Mouse (Mus musculus): ENCODE results near the gene 3100002H09Rik. TPM values are rescaled to one million over a fixed set of nuclear protein-coding genes. Genes with fewer than 3 reads are reported as not detected.

Gene 3100002H09Rik
- 1.1 and 1.7 TPM in 2 replicates for polyA plus RNA-seq (2015; fragmentation: Nextera tagmentation; extraction: Ambion mirVana)

GRCm38 (mm10) chr4:124610703-124611102 is at the start of gene 3100002H09Rik:
Gene 3100002H09Rik (minus strand): TSS chr4:124610803.
- Histone ChIP-seq H3K27ac (ENCODE audit: low read length) (no peak within 1 kb of the TSS), H3K27me3 (replicated peaks; ENCODE audit: control insufficient read depth, insufficient read depth, low read length) (no peaks in the 10 kb centered on the region), H3K36me3 (ENCODE audit: control insufficient read depth, insufficient read depth) (no peaks in the 10 kb centered on the region), H3K9me3 (ENCODE audit: control insufficient read depth, low read length) (no peaks in the 10 kb centered on the region), H3K4me1 (replicated peaks; ENCODE audit: control insufficient read depth, insufficient read depth, low read length) (peaks cover 25% of the 10 kb centered on the region), H3K4me2 (ENCODE audit: low read length) (no peak within 1 kb of the TSS), H3K9ac (replicated peaks; ENCODE audit: low read depth, low read length) (no peak within 1 kb of the TSS), H3K4me3 (replicated peaks; ENCODE audit: low read length) (no peak within 1 kb of the TSS)
- WGBS: 87% methylated on average over 2 of the region's 2 CpGs
- ATAC-seq: no peak

DNA sequence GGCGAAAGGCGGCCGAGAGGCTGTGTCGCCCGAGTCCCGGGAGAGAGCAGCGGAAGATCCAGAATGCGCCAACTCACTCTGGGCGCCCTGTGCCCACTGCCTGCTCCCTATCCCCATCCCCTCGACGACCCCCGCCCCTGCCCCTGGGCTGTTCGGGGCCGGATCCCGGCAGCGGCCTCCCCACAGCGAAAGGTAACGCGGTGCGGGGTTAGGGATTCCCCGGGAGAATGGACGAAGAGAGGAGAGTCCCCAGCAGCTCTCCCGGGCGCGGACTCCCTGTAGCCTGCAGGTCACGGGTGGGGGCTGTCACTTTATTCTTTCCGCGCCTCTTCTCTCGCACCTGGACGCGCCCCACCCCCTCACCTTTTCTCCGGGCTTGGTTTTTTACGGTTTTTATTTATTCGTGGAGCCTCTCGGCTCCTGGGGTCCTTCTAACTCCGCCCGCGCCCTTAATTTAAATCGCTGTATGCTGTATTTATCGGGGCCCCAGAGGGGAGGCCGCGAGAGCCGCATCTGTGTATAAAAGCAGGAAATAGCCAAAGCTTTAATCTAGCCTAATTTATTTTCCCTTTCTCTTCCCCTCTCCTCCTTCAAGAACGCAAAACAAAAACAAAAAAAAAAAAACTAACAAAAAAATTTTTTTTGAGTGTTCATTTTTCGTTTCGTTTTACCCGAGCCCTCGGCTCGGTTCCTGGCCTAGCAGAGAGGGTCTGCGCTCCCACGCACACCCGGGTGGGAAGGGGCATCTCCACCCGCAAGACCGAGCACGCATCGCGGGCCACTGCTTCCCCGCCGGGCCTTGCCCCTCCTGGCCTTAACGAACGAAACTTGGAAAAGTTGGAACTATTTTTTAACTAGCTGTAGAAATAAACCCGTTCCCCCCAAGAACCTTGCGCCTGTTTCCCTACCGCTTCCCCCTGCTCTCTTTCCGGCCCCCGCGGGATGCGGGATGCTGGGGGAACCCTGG is 48.9 kb upstream of the 3100002H09Rik start:
- 1% methylated on average over 67 of the region's 68 CpGs for WGBS
- Histone ChIP-seq H3K4me2 (ENCODE audit: low read length) (peak overlapping the region; percentile 92), H3K9me3 (ENCODE audit: control insufficient read depth, low read length) (no peaks in the 10 kb centered on the region), H3K36me3 (ENCODE audit: control insufficient read depth, insufficient read depth) (no peaks in the 10 kb centered on the region), H3K9ac (replicated peaks; ENCODE audit: low read depth, low read length) (peak overlapping the region; percentile 75), H3K27me3 (replicated peaks; ENCODE audit: control insufficient read depth, insufficient read depth, low read length) (peaks cover 29% of the 10 kb centered on the region), H3K4me3 (replicated peaks; ENCODE audit: low read length) (peak overlapping the region; percentile 71), H3K27ac (ENCODE audit: low read length) (no peak overlapping the region), H3K4me1 (replicated peaks; ENCODE audit: control insufficient read depth, insufficient read depth, low read length) (peaks cover 42% of the 10 kb centered on the region)
- ATAC-seq: no peak

DNA sequence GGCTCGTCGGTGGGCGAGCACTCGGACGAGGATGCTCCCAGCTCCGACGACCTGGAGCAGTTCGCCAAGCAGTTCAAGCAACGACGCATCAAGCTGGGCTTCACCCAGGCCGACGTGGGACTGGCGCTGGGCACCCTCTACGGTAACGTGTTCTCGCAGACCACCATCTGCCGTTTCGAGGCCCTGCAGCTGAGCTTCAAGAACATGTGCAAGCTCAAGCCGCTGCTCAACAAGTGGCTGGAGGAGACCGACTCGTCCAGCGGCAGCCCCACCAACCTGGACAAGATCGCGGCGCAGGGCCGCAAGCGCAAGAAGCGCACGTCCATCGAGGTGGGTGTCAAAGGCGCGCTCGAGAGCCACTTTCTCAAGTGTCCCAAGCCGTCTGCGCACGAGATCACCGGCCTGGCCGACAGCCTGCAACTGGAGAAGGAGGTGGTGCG is 47.8 kb upstream of the 3100002H09Rik start:
- peak overlapping the region; percentile 71 for H3K4me3 ChIP-seq (replicated peaks; ENCODE audit: low read length)
- H3K27me3 ChIP-seq (replicated peaks; ENCODE audit: control insufficient read depth, insufficient read depth, low read length): peaks cover 37% of the 10 kb centered on the region
- under 1% methylated on average over 39 of the region's 39 CpGs for WGBS
- ATAC-seq: no peak
- no peaks in the 10 kb centered on the region for H3K36me3 ChIP-seq (ENCODE audit: control insufficient read depth, insufficient read depth)
- H3K4me2 ChIP-seq (ENCODE audit: low read length): peak overlapping the region; percentile 92
- H3K9me3 ChIP-seq (ENCODE audit: control insufficient read depth, low read length): no peaks in the 10 kb centered on the region
- no peak overlapping the region for H3K27ac ChIP-seq (ENCODE audit: low read length)
- peak overlapping the region; percentile 75 for H3K9ac ChIP-seq (replicated peaks; ENCODE audit: low read depth, low read length)
- H3K4me1 ChIP-seq (replicated peaks; ENCODE audit: control insufficient read depth, insufficient read depth, low read length): peaks cover 34% of the 10 kb centered on the region

DNA sequence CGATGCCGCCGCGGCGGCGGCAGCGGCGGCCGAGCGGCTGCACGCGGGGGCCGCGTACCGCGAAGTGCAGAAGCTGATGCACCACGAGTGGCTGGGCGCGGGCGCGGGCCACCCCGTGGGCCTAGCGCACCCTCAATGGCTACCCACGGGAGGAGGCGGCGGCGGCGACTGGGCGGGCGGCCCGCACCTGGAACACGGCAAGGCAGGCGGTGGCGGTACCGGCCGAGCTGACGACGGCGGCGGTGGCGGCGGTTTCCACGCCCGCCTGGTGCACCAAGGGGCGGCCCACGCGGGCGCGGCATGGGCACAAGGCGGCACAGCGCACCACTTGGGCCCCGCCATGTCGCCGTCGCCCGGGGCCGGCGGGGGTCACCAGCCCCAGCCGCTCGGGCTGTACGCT is 47.2 kb upstream of the 3100002H09Rik start:
- Histone ChIP-seq H3K27me3 (replicated peaks; ENCODE audit: control insufficient read depth, insufficient read depth, low read length) (peaks cover 38% of the 10 kb centered on the region), H3K4me3 (replicated peaks; ENCODE audit: low read length) (peak overlapping the region; percentile 71), H3K27ac (ENCODE audit: low read length) (peak overlapping the region; percentile 63), H3K36me3 (ENCODE audit: control insufficient read depth, insufficient read depth) (no peaks in the 10 kb centered on the region), H3K4me1 (replicated peaks; ENCODE audit: control insufficient read depth, insufficient read depth, low read length) (peaks cover 37% of the 10 kb centered on the region), H3K9me3 (ENCODE audit: control insufficient read depth, low read length) (no peaks in the 10 kb centered on the region), H3K9ac (replicated peaks; ENCODE audit: low read depth, low read length) (peak overlapping the region; percentile 75), H3K4me2 (ENCODE audit: low read length) (peak overlapping the region; percentile 92)
- under 1% methylated on average over 49 of the region's 61 CpGs for WGBS
- no peak for ATAC-seq

- peak overlapping the region; percentile 64 for H3K9ac ChIP-seq (replicated peaks; ENCODE audit: low read depth, low read length)
- H3K4me3 ChIP-seq (replicated peaks; ENCODE audit: low read length): peak overlapping the region; percentile 71
- H3K27me3 ChIP-seq (replicated peaks; ENCODE audit: control insufficient read depth, insufficient read depth, low read length): peaks cover 38% of the 10 kb centered on the region
- H3K36me3 ChIP-seq (ENCODE audit: control insufficient read depth, insufficient read depth): no peaks in the 10 kb centered on the region
- peak overlapping the region; percentile 50 for H3K27ac ChIP-seq (ENCODE audit: low read length)
- no peaks in the 10 kb centered on the region for H3K9me3 ChIP-seq (ENCODE audit: control insufficient read depth, low read length)
- peak; percentile 94 for ATAC-seq
- H3K4me2 ChIP-seq (ENCODE audit: low read length): peak overlapping the region; percentile 92
- peaks cover 37% of the 10 kb centered on the region for H3K4me1 ChIP-seq (replicated peaks; ENCODE audit: control insufficient read depth, insufficient read depth, low read length)
- under 1% methylated on average over 80 of the region's 92 CpGs for WGBS
Measured at GRCm38 (mm10) chr4:124656854-124657650, 46.4 kb upstream of the 3100002H09Rik start.

DNA sequence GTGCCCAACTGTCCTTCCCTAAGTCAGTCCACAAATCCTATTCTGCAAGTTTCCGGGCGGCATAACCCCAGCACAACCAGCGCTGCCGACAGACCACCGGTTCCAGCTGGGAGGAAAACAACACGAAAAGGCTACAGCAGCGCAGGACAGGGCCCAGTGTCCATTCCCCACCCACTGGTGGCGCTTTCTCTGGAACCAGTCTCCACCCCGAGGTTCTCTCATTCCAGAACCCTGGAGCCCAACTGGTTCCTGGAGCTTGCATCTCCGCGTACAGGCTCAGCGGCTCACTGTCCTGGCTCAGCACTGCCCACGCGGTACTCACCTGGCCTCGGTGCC is 45.9 kb upstream of the 3100002H09Rik start, which contains the start of gene Pou3f1:
Pou3f1 (plus strand) TSS at position 290 of the 336 bp plus-strand sequence.
- no peak; the same call in 1 of the 2 replicates for ATAC-seq
- WGBS: 2% methylated on average over 15 of the region's 15 CpGs

DNA sequence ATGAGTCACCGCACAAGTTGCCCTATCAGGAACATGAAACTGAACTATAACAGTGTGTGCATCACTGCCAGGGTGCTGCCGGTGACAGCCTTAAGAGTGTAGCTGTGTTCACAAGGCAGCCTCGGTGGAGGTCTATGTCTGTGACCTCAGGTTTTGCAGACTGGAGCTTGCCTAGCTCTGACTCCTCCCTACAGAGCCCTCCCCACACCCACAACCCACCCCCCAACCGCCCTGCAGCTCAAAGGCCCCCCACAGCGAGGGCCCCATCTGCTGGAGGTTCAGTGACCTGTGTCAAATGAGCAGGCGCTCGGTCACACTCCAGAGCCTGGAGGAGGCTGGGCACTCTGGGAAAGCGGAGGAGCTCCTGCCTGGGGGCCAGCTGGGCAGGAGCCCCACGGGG is 42.3 kb upstream of the 3100002H09Rik start:
- no peak for ATAC-seq
- H3K36me3 ChIP-seq (ENCODE audit: control insufficient read depth, insufficient read depth): no peaks in the 10 kb centered on the region
- no peak overlapping the region for H3K9ac ChIP-seq (replicated peaks; ENCODE audit: low read depth, low read length)
- no peaks in the 10 kb centered on the region for H3K9me3 ChIP-seq (ENCODE audit: control insufficient read depth, low read length)
- no peak overlapping the region for H3K4me3 ChIP-seq (replicated peaks; ENCODE audit: low read length)
- peaks cover 26% of the 10 kb centered on the region for H3K27me3 ChIP-seq (replicated peaks; ENCODE audit: control insufficient read depth, insufficient read depth, low read length)
- WGBS: 3% methylated on average over 9 of the region's 9 CpGs
- no peak overlapping the region for H3K4me2 ChIP-seq (ENCODE audit: low read length)
- H3K4me1 ChIP-seq (replicated peaks; ENCODE audit: control insufficient read depth, insufficient read depth, low read length): peaks cover 18% of the 10 kb centered on the region
- no peak overlapping the region for H3K27ac ChIP-seq (ENCODE audit: low read length)

More for the DNA sequence above, 45.9 kb upstream of the 3100002H09Rik start, which contains the start of gene Pou3f1:
- H3K9me3 ChIP-seq (ENCODE audit: control insufficient read depth, low read length): no peaks in the 10 kb centered on the region
- H3K4me3 ChIP-seq (replicated peaks; ENCODE audit: low read length): peak within 1 kb of the TSS; percentile 71
- peaks cover 33% of the 10 kb centered on the region for H3K4me1 ChIP-seq (replicated peaks; ENCODE audit: control insufficient read depth, insufficient read depth, low read length)
- H3K27me3 ChIP-seq (replicated peaks; ENCODE audit: control insufficient read depth, insufficient read depth, low read length): peaks cover 37% of the 10 kb centered on the region
- H3K9ac ChIP-seq (replicated peaks; ENCODE audit: low read depth, low read length): peak within 1 kb of the TSS; percentile 75
- H3K27ac ChIP-seq (ENCODE audit: low read length): peak within 1 kb of the TSS; percentile 63
- no peaks in the 10 kb centered on the region for H3K36me3 ChIP-seq (ENCODE audit: control insufficient read depth, insufficient read depth)
- H3K4me2 ChIP-seq (ENCODE audit: low read length): peak within 1 kb of the TSS; percentile 92

- H3K4me2 ChIP-seq (ENCODE audit: low read length): no peak overlapping the region
- H3K9ac ChIP-seq (replicated peaks; ENCODE audit: low read depth, low read length): no peak overlapping the region
- no peaks in the 10 kb centered on the region for H3K9me3 ChIP-seq (ENCODE audit: control insufficient read depth, low read length)
- no peak overlapping the region for H3K4me3 ChIP-seq (replicated peaks; ENCODE audit: low read length)
- no peaks in the 10 kb centered on the region for H3K36me3 ChIP-seq (ENCODE audit: control insufficient read depth, insufficient read depth)
- 44% methylated on average over 5 of the region's 5 CpGs for WGBS
- H3K27me3 ChIP-seq (replicated peaks; ENCODE audit: control insufficient read depth, insufficient read depth, low read length): peaks cover 9% of the 10 kb centered on the region
- H3K27ac ChIP-seq (ENCODE audit: low read length): no peak overlapping the region
- ATAC-seq: no peak
- peaks cover 3% of the 10 kb centered on the region for H3K4me1 ChIP-seq (replicated peaks; ENCODE audit: control insufficient read depth, insufficient read depth, low read length)
Measured at GRCm38 (mm10) chr4:124647909-124648308, 37.3 kb upstream of the 3100002H09Rik start.

DNA sequence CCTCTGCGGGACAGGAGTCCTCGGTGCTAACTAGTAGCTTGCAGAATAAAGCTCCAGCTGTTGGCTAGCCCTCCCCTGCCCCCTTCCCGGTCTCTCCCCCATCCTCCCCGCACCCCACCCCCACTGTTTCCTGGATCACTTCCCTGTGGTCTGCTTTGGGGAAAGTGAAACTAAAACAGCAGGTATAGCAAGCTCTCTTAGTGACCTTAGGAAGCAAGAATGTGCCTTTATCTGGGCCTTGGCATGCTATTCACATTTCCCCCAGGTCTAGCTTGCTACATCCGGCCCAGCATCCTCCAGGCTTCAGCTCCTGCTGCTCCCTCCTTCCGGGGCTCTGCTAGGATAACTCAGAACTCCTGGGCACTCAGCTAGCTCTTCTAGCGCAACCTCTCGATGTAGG is 36.0 kb upstream of the 3100002H09Rik start:
- Histone ChIP-seq H3K27me3 (replicated peaks; ENCODE audit: control insufficient read depth, insufficient read depth, low read length) (peaks cover 9% of the 10 kb centered on the region), H3K4me2 (ENCODE audit: low read length) (no peak overlapping the region), H3K36me3 (ENCODE audit: control insufficient read depth, insufficient read depth) (no peaks in the 10 kb centered on the region), H3K4me1 (replicated peaks; ENCODE audit: control insufficient read depth, insufficient read depth, low read length) (no peaks in the 10 kb centered on the region; the same call in none of the 2 replicates), H3K27ac (ENCODE audit: low read length) (no peak overlapping the region), H3K4me3 (replicated peaks; ENCODE audit: low read length) (no peak overlapping the region), H3K9ac (replicated peaks; ENCODE audit: low read depth, low read length) (no peak overlapping the region), H3K9me3 (ENCODE audit: control insufficient read depth, low read length) (no peaks in the 10 kb centered on the region)
- no peak for ATAC-seq
- 32% methylated on average over 8 of the region's 8 CpGs for WGBS
